Mouse (Mus musculus) macrophage (primary cell): Measurements from ENCODE around the gene Asb16. TPM values are rescaled to one million over a fixed set of nuclear protein-coding genes. Genes with fewer than 3 reads are reported as not detected.
A peak's percentile ranks its signal among the peaks of the same experiment; 100 is the strongest.

Source experiments
- H3K27ac ChIP-seq: fragments of 350-480 bp; formaldehyde crosslinking; 2 replicates; pipeline ENCODE4 v1.9.0; 2021
- H3K36me3 ChIP-seq: fragments of 350-480 bp; formaldehyde crosslinking; 2 replicates; pipeline ENCODE4 v1.9.0; 2021; ENCODE audit errors: inconsistent target
- H3K4me3 ChIP-seq: fragments of 350-480 bp; formaldehyde crosslinking; 2 replicates; pipeline ENCODE4 v1.9.0; 2021; ENCODE audit errors: inconsistent target
- H3K79me2 ChIP-seq: fragments of 350-480 bp; formaldehyde crosslinking; 2 replicates; pipeline ENCODE4 v1.9.0; 2021; ENCODE audit errors: inconsistent target
- WGBS: methylation state at CpG from one replicate; pipeline ENCODE4 v1.1.7; 2026; ENCODE audit warnings: inconsistent platforms; ENCODE audit not compliant: missing documents; 5-methylcytosine and 5-hydroxymethylcytosine counted together
- polyA plus RNA-seq: library from polyadenylated mRNA; stranded (reverse); fragments of 250-400 nt; gene quantifications from 3 replicates; pipeline ENCODE4 v1.2.4, GENCODE M21; 2018; ENCODE audit warnings: inconsistent platforms
- total RNA-seq, 78 experiments: library from RNA; depleted of rRNA; stranded (reverse); fragments of 250-400 nt; gene quantifications; 1 replicate in 9 of 78; 2 replicates in 24 of 78; 3 replicates in 43 of 78; 4 replicates in 2 of 78; pipeline ENCODE4 v1.2.4; 2018; ENCODE audit warnings: inconsistent platforms in 56 of 78

Gene Asb16
- total RNA-seq (2018; cell fraction: chromatin; rRNA removed) = not detected
- total RNA-seq (2018; cell fraction: cytosol; rRNA removed) = under 1 TPM in 2 of 26 experiments, not detected in 24; 0.04 to 0.09 TPM
- not detected for total RNA-seq (2018; cell fraction: nucleus; rRNA removed)
- not detected in 3 replicates for polyA plus RNA-seq

- Histone ChIP-seq H3K4me3 (no peak within 1 kb of the TSS), H3K36me3 (no peaks in the 10 kb centered on the region), H3K27ac (no peak within 1 kb of the TSS), H3K79me2 (no peaks in the 10 kb centered on the region)
- 93% methylated on average over 12 of the region's 12 CpGs for WGBS
Observed at GRCm38 (mm10) chr11:102268520-102269244, at the start of gene Asb16. Gene Asb16, plus strand, starts transcription at chr11:102268743.

- Histone ChIP-seq H3K79me2 (peaks cover 92% of the 10 kb centered on the region), H3K27ac (peak overlapping the region; percentile 80), H3K4me3 (peak overlapping the region; percentile 33), H3K36me3 (peaks cover 1% of the 10 kb centered on the region)
- 0% methylated on average over 10 of the region's 10 CpGs for WGBS
Observed at GRCm38 (mm10) chr11:102218783-102219182, 49.8 kb upstream of the Asb16 start.

- WGBS = 47% methylated on average over 14 of the region's 14 CpGs
Observed at GRCm38 (mm10) chr11:102219247-102219993, 49.1 kb upstream of the Asb16 start.

GRCm38 (mm10) chr11:102219994-102220346, 48.6 kb upstream of the Asb16 start:
- Histone ChIP-seq H3K79me2 (peaks cover 92% of the 10 kb centered on the region), H3K27ac (peak overlapping the region; percentile 80), H3K36me3 (peaks cover 10% of the 10 kb centered on the region), H3K4me3 (no peak overlapping the region)
- 41% methylated on average over 3 of the region's 4 CpGs for WGBS

More at GRCm38 (mm10) chr11:102219247-102219993, 49.1 kb upstream of the Asb16 start:
- H3K36me3 ChIP-seq = peaks cover 7% of the 10 kb centered on the region
- H3K4me3 ChIP-seq = no peak overlapping the region
- peaks cover 92% of the 10 kb centered on the region for H3K79me2 ChIP-seq
- H3K27ac ChIP-seq = peak overlapping the region; percentile 80

- peaks cover 92% of the 10 kb centered on the region for H3K79me2 ChIP-seq
- no peak overlapping the region for H3K27ac ChIP-seq
- WGBS = 66% methylated on average over 6 of the region's 6 CpGs
- peaks cover 10% of the 10 kb centered on the region for H3K36me3 ChIP-seq
- no peak overlapping the region for H3K4me3 ChIP-seq
Observed at GRCm38 (mm10) chr11:102220451-102220850, 48.1 kb upstream of the Asb16 start.

- Histone ChIP-seq H3K4me3 (no peak overlapping the region), H3K36me3 (peaks cover 10% of the 10 kb centered on the region), H3K27ac (peak overlapping the region; percentile 19), H3K79me2 (peaks cover 92% of the 10 kb centered on the region)
- 65% methylated on average over 8 of the region's 8 CpGs for WGBS
Observed at GRCm38 (mm10) chr11:102221243-102221953, 47.1 kb upstream of the Asb16 start.

GRCm38 (mm10) chr11:102221954-102222351, 46.6 kb upstream of the Asb16 start:
- Histone ChIP-seq H3K4me3 (no peak overlapping the region), H3K36me3 (peaks cover 10% of the 10 kb centered on the region), H3K27ac (peak overlapping the region; percentile 19; the same call in 1 of the 2 replicates), H3K79me2 (peaks cover 92% of the 10 kb centered on the region)
- 78% methylated on average over 8 of the region's 8 CpGs for WGBS

- 62% methylated on average over 6 of the region's 6 CpGs for WGBS
- no peak overlapping the region for H3K4me3 ChIP-seq
Observed at GRCm38 (mm10) chr11:102223166-102223565, 45.4 kb upstream of the Asb16 start.

GRCm38 (mm10) chr11:102224686-102225085, 43.9 kb upstream of the Asb16 start:
- H3K27ac ChIP-seq = no peak overlapping the region
- WGBS = 79% methylated on average over 22 of the region's 22 CpGs
- H3K36me3 ChIP-seq = peaks cover 10% of the 10 kb centered on the region
- H3K4me3 ChIP-seq = no peak overlapping the region
- peaks cover 95% of the 10 kb centered on the region for H3K79me2 ChIP-seq

More at GRCm38 (mm10) chr11:102223166-102223565, 45.4 kb upstream of the Asb16 start:
- no peak overlapping the region for H3K27ac ChIP-seq
- peaks cover 10% of the 10 kb centered on the region for H3K36me3 ChIP-seq
- peaks cover 92% of the 10 kb centered on the region for H3K79me2 ChIP-seq

- peaks cover 90% of the 10 kb centered on the region for H3K79me2 ChIP-seq
- peaks cover 10% of the 10 kb centered on the region for H3K36me3 ChIP-seq
- no peak overlapping the region for H3K27ac ChIP-seq
- 82% methylated on average over 5 of the region's 5 CpGs for WGBS
- no peak overlapping the region for H3K4me3 ChIP-seq
Observed at GRCm38 (mm10) chr11:102225221-102225620, 43.3 kb upstream of the Asb16 start.

- Histone ChIP-seq H3K36me3 (peaks cover 10% of the 10 kb centered on the region), H3K79me2 (peaks cover 79% of the 10 kb centered on the region), H3K4me3 (no peak overlapping the region), H3K27ac (no peak overlapping the region)
- 94% methylated on average over 12 of the region's 12 CpGs for WGBS
Observed at GRCm38 (mm10) chr11:102226067-102226978, 42.2 kb upstream of the Asb16 start.

- no peak overlapping the region for H3K27ac ChIP-seq
- H3K36me3 ChIP-seq = peaks cover 10% of the 10 kb centered on the region
- 91% methylated on average over 10 of the region's 12 CpGs for WGBS
- peaks cover 71% of the 10 kb centered on the region for H3K79me2 ChIP-seq
- H3K4me3 ChIP-seq = no peak overlapping the region
Observed at GRCm38 (mm10) chr11:102227270-102228190, 41.0 kb upstream of the Asb16 start.

- Histone ChIP-seq H3K4me3 (no peak overlapping the region), H3K36me3 (peaks cover 10% of the 10 kb centered on the region), H3K79me2 (peaks cover 65% of the 10 kb centered on the region), H3K27ac (no peak overlapping the region)
- 84% methylated on average over 9 of the region's 9 CpGs for WGBS
Observed at GRCm38 (mm10) chr11:102228191-102228545, 40.4 kb upstream of the Asb16 start.
